Mouse (Mus musculus) embryonic facial prominence, embryonic 11.5 days (tissue): ENCODE measurements at regions not wholly inside any gene's neighbourhood (a gene's known extent, or its start where the extent isn't known, plus 50 kb on each side); places are given as distances from the start of the nearest gene placed in this dataset.

Source experiments
- ATAC-seq: fragments of 200-750 bp; cut with Nextera tagmentation; replicated peaks from 2 replicates; pipeline ENCODE4 v1.8.0; 2017; ENCODE audit warnings: low read depth; ENCODE audit not compliant: insufficient number of reproducible peaks, low FRiP score, low TSS enrichment
- DNase-seq: peaks from one replicate; pipeline ENCODE4 v3.0.0-alpha.2; 2015; ENCODE audit warnings: low spot score
- H3K27ac ChIP-seq: fragments of 300-500 bp; sonication (generic); replicated peaks from 2 replicates; pipeline ENCODE4 v1.5.1; 2014; ENCODE audit warnings: mild to moderate bottlenecking, low read depth, low read length, control low read depth
- H3K27me3 ChIP-seq: fragments of 300-500 bp; sonication (generic); 2 replicates; pipeline ENCODE4 v1.6.1; 2014; ENCODE audit warnings: mild to moderate bottlenecking, low read length, moderate library complexity, mixed read lengths; ENCODE audit not compliant: control insufficient read depth, insufficient read depth
- H3K36me3 ChIP-seq: fragments of 300-500 bp; sonication (generic); replicated peaks from 2 replicates; pipeline ENCODE4 v1.6.1; 2014; ENCODE audit warnings: low read depth, mild to moderate bottlenecking, low read length, moderate library complexity, mixed read lengths; ENCODE audit not compliant: control insufficient read depth, insufficient read depth
- H3K4me1 ChIP-seq: fragments of 300-500 bp; sonication (generic); 2 replicates; pipeline ENCODE4 v1.6.1; 2014; ENCODE audit warnings: low read length, mixed read lengths; ENCODE audit not compliant: control insufficient read depth, insufficient read depth
- H3K4me2 ChIP-seq: fragments of 300-500 bp; sonication (generic); 2 replicates; pipeline ENCODE4 v1.6.1; 2014; ENCODE audit warnings: low read depth, mild to moderate bottlenecking, control low read depth, low read length, moderate library complexity
- H3K4me3 ChIP-seq: fragments of 300-500 bp; sonication (generic); 2 replicates; pipeline ENCODE4 v1.5.1; 2014; ENCODE audit warnings: low read depth, low read length, control low read depth
- H3K9ac ChIP-seq: fragments of 300-500 bp; sonication (generic); replicated peaks from 2 replicates; pipeline ENCODE4 v1.6.1; 2014; ENCODE audit warnings: mild to moderate bottlenecking, control low read depth, low read length
- H3K9me3 ChIP-seq: fragments of 300-500 bp; sonication (generic); replicated peaks from 2 replicates; pipeline ENCODE4 v1.6.1; 2016; ENCODE audit warnings: mild to moderate bottlenecking, low read length, inconsistent platforms, mixed read lengths; ENCODE audit not compliant: control insufficient read depth
- whole genome bisulfite sequencing: fragments of 180-500 bp; shearing (Covaris S2); extraction: QIAGEN DNeasy Blood & Tissue Kit; methylation state at CpG from one replicate; pipeline ENCODE4 v1.1.7; 2014; 5-methylcytosine and 5-hydroxymethylcytosine counted together

DNA sequence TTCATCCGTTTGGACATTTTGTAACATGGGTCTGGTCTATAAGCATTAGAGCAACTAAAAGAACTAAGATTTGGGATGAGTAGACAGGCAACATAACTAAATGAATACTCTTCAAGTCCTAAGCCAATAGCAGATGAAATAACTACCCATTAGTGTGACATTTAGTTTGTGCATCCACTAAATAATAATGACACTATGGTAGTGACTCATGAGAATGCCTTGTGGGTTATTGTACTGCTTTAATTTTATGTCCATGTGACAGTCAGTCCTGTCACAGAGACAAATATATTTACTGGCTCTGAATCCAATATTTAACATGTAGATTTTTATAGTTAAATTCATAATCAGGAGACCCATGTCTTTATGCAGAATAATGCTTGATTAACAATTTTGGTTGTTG lies 339.5 kb upstream of the Epha4 start:
- Histone ChIP-seq H3K27me3 (no peaks in the 10 kb centered on the region), H3K4me2 (no peak overlapping the region), H3K4me3 (no peak overlapping the region), H3K36me3 (no peaks in the 10 kb centered on the region), H3K9ac (no peak overlapping the region), H3K27ac (no peak overlapping the region), H3K9me3 (no peaks in the 10 kb centered on the region), H3K4me1 (no peaks in the 10 kb centered on the region)
- WGBS: 76% methylated on average over 1 of the region's 1 CpGs
- DNase-seq (no peak), ATAC-seq (no peak)

DNA sequence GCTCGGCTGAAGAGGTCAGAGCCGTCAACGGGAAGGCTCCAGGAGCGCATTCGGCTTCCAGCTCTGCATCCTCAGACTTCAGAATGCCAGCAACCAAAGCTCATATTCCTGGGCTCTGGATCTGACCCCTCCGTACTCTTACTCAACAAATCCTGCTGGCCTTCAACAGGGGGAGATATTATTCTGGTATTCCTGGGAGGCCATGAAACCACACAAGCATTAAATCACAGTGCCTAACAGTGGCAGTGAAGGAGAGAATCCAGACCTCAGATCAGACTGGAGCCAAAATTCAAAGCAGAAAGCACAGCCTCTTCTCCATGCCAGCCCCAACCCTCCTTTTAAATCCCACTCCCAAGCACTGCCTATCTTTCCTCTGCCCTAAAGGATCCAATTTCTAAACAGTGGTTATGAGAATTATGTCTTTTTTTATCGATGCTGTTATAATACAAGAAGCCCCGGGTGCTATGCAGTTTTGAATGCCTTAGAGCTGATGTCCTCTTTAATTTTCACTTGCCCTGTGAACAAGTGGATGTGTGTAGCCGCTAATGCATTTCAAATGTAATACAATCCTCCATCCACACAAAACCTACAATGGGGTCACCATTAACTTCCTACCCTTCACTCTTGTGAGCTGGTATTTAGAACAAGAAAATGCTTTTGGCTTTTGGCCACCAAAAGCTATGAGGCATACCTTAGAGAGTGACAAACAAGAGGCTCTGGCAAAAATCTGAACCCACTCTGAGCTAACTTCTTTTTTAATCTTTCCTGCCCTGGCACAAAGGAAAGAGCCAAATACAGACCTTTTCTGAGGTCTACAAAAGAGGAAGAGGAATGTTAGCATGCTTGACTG lies 333.1 kb upstream of the Epha4 start:
- no peaks in the 10 kb centered on the region for H3K4me1 ChIP-seq
- H3K27me3 ChIP-seq: no peaks in the 10 kb centered on the region
- H3K4me2 ChIP-seq: no peak overlapping the region
- DNase-seq (no peak), ATAC-seq (no peak)
- H3K27ac ChIP-seq: no peak overlapping the region
- H3K9ac ChIP-seq: no peak overlapping the region
- H3K36me3 ChIP-seq: no peaks in the 10 kb centered on the region
- H3K4me3 ChIP-seq: no peak overlapping the region
- H3K9me3 ChIP-seq: no peaks in the 10 kb centered on the region
- WGBS: 76% methylated on average over 9 of the region's 9 CpGs

DNA sequence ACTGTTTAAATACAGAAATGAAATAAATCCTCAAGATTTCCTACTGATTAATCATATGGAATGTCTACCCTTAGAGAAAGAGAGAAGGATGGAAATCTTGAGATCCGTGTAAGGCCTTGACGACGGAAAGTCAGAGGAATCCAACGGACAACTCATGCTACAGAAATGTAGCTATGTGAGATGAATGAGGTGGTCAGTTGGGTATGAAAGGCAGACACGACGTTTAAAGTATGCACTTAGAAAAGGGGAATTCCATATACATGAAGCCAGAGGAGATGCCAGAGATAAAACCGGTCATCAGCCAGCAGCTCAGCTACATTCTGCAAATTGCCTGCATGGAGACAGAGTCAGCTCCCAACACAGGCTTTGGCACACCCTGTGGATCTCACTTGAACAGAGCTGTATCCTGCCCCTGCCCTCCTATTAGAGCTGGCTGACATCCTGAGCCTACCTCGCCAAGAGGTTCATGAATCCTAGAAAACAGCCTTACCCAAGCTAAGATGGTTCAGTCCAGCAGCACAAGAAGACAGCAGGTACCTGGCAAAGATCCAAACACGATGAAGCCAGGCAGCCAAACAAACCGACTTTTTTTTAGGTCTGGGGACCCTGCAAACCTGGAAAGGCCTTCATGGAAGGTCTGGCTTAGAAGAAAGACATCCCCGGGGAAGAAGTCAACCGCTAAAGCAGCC lies 331.3 kb upstream of the Epha4 start:
- H3K27me3 ChIP-seq: no peaks in the 10 kb centered on the region
- no peak overlapping the region for H3K4me2 ChIP-seq
- no peak overlapping the region for H3K27ac ChIP-seq
- 86% methylated on average over 12 of the region's 12 CpGs for WGBS
- no peaks in the 10 kb centered on the region for H3K36me3 ChIP-seq
- H3K4me3 ChIP-seq: no peak overlapping the region
- no peak for DNase-seq
- no peak for ATAC-seq
- no peak overlapping the region for H3K9ac ChIP-seq
- no peaks in the 10 kb centered on the region for H3K4me1 ChIP-seq
- no peaks in the 10 kb centered on the region for H3K9me3 ChIP-seq

DNA sequence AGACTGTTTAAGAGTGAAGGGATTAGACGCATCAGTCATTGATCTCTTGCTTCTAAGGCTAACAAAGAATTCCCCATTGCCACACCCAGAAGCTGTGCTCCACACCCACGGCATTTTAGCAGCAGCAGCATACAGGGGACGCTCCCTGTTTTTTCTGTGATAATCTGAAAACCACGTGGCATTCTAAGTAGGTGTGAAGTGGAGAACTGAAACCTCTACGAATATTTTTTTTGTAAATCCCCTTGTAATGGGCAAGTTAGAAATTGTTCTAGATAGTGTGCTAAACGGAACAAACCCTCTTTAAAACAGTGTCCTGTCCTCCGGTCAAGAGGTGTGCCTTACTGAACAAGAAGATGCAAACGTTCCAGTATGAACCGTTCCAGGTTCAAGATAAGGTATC lies 325.8 kb upstream of the Epha4 start:
- Histone ChIP-seq H3K36me3 (no peaks in the 10 kb centered on the region), H3K9ac (no peak overlapping the region), H3K27me3 (no peaks in the 10 kb centered on the region), H3K27ac (no peak overlapping the region), H3K4me2 (no peak overlapping the region), H3K4me1 (no peaks in the 10 kb centered on the region), H3K4me3 (no peak overlapping the region), H3K9me3 (no peaks in the 10 kb centered on the region)
- 77% methylated on average over 9 of the region's 9 CpGs for WGBS
- ATAC-seq: no peak
- DNase-seq: no peak

DNA sequence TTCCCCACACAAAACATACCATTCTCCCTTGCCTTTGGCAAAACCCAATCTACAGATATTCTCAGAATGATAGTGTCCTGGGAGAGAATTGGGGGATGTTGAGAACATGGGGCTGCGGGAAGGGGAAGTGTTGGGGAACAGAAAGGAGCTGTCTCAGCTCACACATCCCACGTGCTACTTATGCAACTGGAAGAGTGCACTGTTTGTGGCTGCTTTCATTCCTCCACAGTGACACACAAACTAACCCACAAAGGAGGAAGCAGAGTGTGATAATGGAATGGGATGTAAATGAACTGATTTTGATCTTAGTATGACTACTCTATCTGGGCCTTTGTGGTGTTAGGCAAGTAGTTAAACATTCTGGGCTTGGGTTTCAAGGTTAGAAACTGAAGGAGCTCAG lies 317.3 kb upstream of the Epha4 start:
- DNase-seq: no peak
- Histone ChIP-seq H3K4me2 (no peak overlapping the region), H3K27ac (no peak overlapping the region), H3K36me3 (no peaks in the 10 kb centered on the region), H3K4me1 (no peaks in the 10 kb centered on the region), H3K4me3 (no peak overlapping the region), H3K27me3 (no peaks in the 10 kb centered on the region), H3K9me3 (no peaks in the 10 kb centered on the region), H3K9ac (no peak overlapping the region)
- no peak for ATAC-seq
- WGBS: 64% methylated on average over 2 of the region's 2 CpGs

DNA sequence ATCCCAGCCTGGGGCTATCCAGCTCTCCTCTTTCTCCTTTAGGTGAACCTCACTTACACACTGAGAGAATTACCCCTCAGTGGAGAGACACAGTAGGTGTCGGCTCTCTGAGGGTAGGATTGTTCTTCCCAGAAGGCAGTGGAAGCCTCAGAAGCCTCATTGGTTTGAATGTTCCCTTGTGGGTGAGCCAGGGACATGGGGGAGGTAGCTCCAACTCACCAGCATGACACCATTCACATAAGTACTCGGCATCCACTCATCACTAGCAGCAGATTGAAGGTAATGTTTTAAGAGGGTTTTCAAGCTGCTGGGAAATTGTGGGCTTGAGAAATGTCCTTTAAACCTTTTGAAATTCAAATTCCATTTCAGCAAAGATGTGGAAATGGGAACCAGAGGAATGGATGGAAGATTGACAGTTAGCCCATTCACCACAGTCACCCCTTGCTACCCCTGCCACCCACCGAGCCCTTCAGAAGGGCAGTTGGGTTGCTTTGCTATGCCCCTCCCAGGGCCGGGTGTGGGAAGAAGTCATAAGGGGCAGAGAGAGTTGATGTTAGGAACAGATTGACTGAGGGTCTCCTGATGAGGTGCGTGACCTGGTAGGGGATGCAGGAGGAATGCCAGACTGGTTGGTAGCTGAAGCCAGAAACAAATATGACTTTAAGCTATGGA lies 310.0 kb upstream of the Epha4 start:
- no peak overlapping the region for H3K27ac ChIP-seq
- 58% methylated on average over 5 of the region's 5 CpGs for WGBS
- H3K9ac ChIP-seq: no peak overlapping the region
- no peaks in the 10 kb centered on the region for H3K36me3 ChIP-seq
- no peaks in the 10 kb centered on the region for H3K9me3 ChIP-seq
- H3K27me3 ChIP-seq: no peaks in the 10 kb centered on the region
- ATAC-seq: no peak
- no peak overlapping the region for H3K4me3 ChIP-seq
- H3K4me2 ChIP-seq: no peak overlapping the region
- H3K4me1 ChIP-seq: no peaks in the 10 kb centered on the region
- DNase-seq: no peak

DNA sequence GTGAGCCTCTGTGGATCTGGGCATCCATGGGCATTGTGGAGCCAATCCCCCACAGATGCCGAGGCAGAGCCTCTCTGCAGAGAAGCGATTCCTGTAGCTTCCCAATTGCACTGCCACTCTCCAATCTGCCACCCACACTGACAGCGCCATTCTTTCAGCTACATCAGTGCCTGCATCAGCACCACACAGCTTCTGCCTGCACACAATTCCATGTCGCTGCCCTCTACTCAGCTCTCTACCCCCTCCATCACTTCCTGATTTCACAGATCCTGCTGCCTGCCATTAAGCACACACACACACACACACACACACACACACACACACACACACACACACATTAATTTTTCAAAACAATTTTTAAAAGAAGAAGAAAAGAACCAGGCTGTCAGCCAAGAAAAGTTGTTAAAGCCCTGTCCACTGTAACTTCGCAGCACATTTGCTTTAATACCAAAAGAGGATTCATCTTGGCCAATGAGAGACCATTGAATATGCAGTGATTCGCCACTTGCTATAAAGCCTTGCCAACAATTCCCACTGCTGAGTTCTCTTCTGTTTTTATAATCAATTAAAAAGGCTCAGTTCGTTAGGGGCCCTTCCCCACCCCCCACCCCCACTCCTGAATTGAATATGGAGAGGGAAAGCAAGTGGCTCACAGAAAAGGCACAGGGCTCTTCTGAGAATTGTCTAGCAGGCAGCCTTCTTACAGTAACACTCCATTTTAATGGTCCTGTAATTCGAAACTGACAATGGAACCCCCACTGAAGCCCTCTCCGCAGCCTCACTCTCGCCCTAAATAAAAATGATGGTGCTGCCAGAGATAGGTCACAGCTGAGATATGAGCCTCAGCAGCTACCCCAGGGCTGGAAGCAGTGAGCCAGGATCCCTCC lies 309.2 kb upstream of the Epha4 start:
- WGBS: 36% methylated on average over 10 of the region's 10 CpGs
- Histone ChIP-seq H3K27me3 (no peaks in the 10 kb centered on the region), H3K27ac (no peak overlapping the region), H3K4me1 (no peaks in the 10 kb centered on the region), H3K36me3 (no peaks in the 10 kb centered on the region), H3K9ac (no peak overlapping the region), H3K4me3 (no peak overlapping the region), H3K9me3 (no peaks in the 10 kb centered on the region), H3K4me2 (no peak overlapping the region)
- ATAC-seq: no peak
- DNase-seq: no peak
